Mouse (Mus musculus) embryonic facial prominence, embryonic 11.5 days (tissue): Measurements from ENCODE around the gene Ms4a6b. TPM values are rescaled to one million over a fixed set of nuclear protein-coding genes. Genes with fewer than 3 reads are reported as not detected.
"Not testable (repeated sequence)": the region's sequence is repeated elsewhere in the genome, so short reads cannot be mapped to it uniquely, and the experiment has no call there.

Experiments
- ATAC-seq: fragments of 200-750 bp; cut with Nextera tagmentation; replicated peaks from 2 replicates; pipeline ENCODE4 v1.8.0; 2017; ENCODE audit warnings: low read depth; ENCODE audit not compliant: insufficient number of reproducible peaks, low FRiP score, low TSS enrichment
- DNase-seq: peaks from one replicate; pipeline ENCODE4 v3.0.0-alpha.2; 2015; ENCODE audit warnings: low spot score
- H3K27ac ChIP-seq: fragments of 300-500 bp; sonication (generic); replicated peaks from 2 replicates; pipeline ENCODE4 v1.5.1; 2014; ENCODE audit warnings: mild to moderate bottlenecking, low read depth, low read length, control low read depth
- H3K27me3 ChIP-seq: fragments of 300-500 bp; sonication (generic); 2 replicates; pipeline ENCODE4 v1.6.1; 2014; ENCODE audit warnings: mild to moderate bottlenecking, low read length, moderate library complexity, mixed read lengths; ENCODE audit not compliant: control insufficient read depth, insufficient read depth
- H3K36me3 ChIP-seq: fragments of 300-500 bp; sonication (generic); replicated peaks from 2 replicates; pipeline ENCODE4 v1.6.1; 2014; ENCODE audit warnings: low read depth, mild to moderate bottlenecking, low read length, moderate library complexity, mixed read lengths; ENCODE audit not compliant: control insufficient read depth, insufficient read depth
- H3K4me1 ChIP-seq: fragments of 300-500 bp; sonication (generic); 2 replicates; pipeline ENCODE4 v1.6.1; 2014; ENCODE audit warnings: low read length, mixed read lengths; ENCODE audit not compliant: control insufficient read depth, insufficient read depth
- H3K4me2 ChIP-seq: fragments of 300-500 bp; sonication (generic); 2 replicates; pipeline ENCODE4 v1.6.1; 2014; ENCODE audit warnings: low read depth, mild to moderate bottlenecking, control low read depth, low read length, moderate library complexity
- H3K4me3 ChIP-seq: fragments of 300-500 bp; sonication (generic); 2 replicates; pipeline ENCODE4 v1.5.1; 2014; ENCODE audit warnings: low read depth, low read length, control low read depth
- H3K9ac ChIP-seq: fragments of 300-500 bp; sonication (generic); replicated peaks from 2 replicates; pipeline ENCODE4 v1.6.1; 2014; ENCODE audit warnings: mild to moderate bottlenecking, control low read depth, low read length
- H3K9me3 ChIP-seq: fragments of 300-500 bp; sonication (generic); replicated peaks from 2 replicates; pipeline ENCODE4 v1.6.1; 2016; ENCODE audit warnings: mild to moderate bottlenecking, low read length, inconsistent platforms, mixed read lengths; ENCODE audit not compliant: control insufficient read depth
- WGBS: fragments of 180-500 bp; shearing (Covaris S2); extraction: QIAGEN DNeasy Blood & Tissue Kit; methylation state at CpG from one replicate; pipeline ENCODE4 v1.1.7; 2014; 5-methylcytosine and 5-hydroxymethylcytosine counted together
- polyA plus RNA-seq: library from polyadenylated mRNA; unstranded; fragments of >200 nt; fragmentation: Nextera tagmentation; extraction: Ambion mirVana; gene quantifications from 2 replicates; pipeline ENCODE4 v1.2.1, GENCODE M21; 2014

Gene Ms4a6b
- polyA plus RNA-seq = 2.4 and 2.7 TPM in 2 replicates

DNA sequence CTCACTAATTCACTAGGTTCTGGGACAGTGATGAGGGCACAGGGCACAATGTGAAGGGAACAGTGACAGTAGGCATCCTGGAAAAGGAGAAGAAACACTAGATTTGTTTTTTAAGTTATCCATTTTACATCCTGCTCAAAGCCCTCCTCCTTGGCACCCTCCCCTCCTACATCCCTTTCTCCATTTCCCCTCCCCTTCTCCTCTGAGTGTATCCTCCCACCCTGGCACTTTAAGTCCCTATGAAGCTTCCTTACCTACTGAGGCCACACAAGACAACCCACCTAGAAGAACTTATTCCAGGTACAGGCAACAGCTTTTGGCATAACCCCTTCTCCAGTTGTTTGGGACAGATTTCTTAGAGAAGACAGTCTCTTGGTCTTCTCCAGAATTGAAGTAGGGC is at the start of gene Ms4a6b:
Ms4a6b (plus strand) TSS at position 267 of the 400 bp plus-strand sequence.
- Histone ChIP-seq H3K27ac (no peak within 1 kb of the TSS), H3K4me2 (no peak within 1 kb of the TSS), H3K9ac (no peak within 1 kb of the TSS), H3K4me3 (no peak within 1 kb of the TSS), H3K36me3 (no peaks in the 10 kb centered on the region), H3K4me1 (no peaks in the 10 kb centered on the region), H3K27me3 (no peaks in the 10 kb centered on the region), H3K9me3 (no peaks in the 10 kb centered on the region)
- ATAC-seq (no peak), DNase-seq (no peak)

DNA sequence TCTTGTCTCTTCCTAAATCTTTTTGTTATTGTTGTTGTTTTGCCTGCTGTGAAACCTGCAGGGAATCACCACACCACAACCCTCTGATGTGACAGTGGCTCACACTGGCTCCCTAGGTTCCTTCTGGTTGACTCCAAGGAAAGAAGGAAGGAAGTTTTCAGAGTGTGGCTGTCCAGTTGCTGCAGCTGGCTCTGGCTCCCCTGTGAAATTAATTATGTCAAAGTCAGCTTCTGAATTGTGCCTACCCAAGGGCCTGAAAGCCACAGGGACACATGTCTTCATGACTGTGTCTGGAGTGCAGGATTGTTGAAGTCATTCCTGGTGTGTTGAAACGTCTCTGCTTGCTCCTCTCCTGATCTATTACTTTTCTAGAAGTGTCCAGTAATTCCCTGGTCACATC is 48.0 kb upstream of the Ms4a6b start:
- H3K27ac ChIP-seq, ATAC-seq, H3K36me3 ChIP-seq, H3K27me3 ChIP-seq, H3K4me3 ChIP-seq, DNase-seq, H3K4me1 ChIP-seq, H3K9me3 ChIP-seq, H3K4me2 ChIP-seq, H3K9ac ChIP-seq: not testable (repeated sequence)
- 55% methylated on average over 1 of the region's 1 CpGs for WGBS

DNA sequence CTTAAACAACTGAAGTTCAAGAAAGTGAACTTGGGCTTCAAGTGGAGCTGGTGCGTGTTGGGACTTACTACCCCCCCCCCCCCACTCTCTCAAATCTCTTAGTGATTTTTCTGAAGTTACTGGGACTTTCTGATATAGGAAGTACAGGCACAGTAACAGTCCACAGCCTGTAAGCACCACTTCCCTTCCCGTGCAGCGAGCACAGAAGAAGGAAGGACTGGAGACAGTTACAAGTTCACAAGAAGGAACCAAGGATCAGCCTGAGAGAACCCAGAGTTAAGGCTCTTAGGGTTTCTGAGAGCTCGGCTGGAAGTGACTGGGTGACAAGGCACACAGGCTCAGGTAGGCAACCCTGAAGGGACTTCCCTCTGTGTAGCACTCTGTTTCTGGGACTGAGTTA is 47.1 kb upstream of the Ms4a6b start, which contains the start of gene Ms4a6c:
Ms4a6c (plus strand) TSS at position 152 of the 400 bp plus-strand sequence.
- H3K9ac ChIP-seq, DNase-seq, H3K4me3 ChIP-seq, H3K4me1 ChIP-seq, H3K4me2 ChIP-seq, ATAC-seq, H3K9me3 ChIP-seq, H3K36me3 ChIP-seq, H3K27ac ChIP-seq, H3K27me3 ChIP-seq: not testable (repeated sequence)
- 87% methylated on average over 4 of the region's 4 CpGs for WGBS

DNA sequence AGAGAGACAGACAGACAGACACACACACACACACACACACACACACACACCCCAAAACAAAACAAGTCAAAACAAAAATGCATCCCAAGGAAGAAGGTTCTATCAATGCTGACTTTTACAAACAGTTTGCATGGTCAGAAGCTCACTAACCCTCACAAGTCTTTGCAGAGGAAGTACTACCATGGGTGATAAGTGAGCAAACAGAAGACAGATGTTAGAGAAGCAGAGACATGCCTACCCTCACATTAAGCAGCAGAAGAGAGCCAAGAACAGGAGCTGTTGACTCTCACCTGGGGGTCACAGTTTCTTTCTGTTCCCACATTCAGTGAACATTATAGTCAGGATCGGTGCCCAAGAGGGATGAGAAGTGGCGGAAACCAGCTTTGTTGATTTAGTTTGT is 36.6 kb upstream of the Ms4a6b start:
- Histone ChIP-seq H3K27ac (no peak overlapping the region), H3K9ac (no peak overlapping the region), H3K9me3 (no peaks in the 10 kb centered on the region), H3K4me3 (no peak overlapping the region), H3K36me3 (no peaks in the 10 kb centered on the region), H3K27me3 (no peaks in the 10 kb centered on the region), H3K4me1 (no peaks in the 10 kb centered on the region), H3K4me2 (no peak overlapping the region)
- ATAC-seq (no peak), DNase-seq (no peak)
- WGBS = 94% methylated on average over 2 of the region's 2 CpGs

DNA sequence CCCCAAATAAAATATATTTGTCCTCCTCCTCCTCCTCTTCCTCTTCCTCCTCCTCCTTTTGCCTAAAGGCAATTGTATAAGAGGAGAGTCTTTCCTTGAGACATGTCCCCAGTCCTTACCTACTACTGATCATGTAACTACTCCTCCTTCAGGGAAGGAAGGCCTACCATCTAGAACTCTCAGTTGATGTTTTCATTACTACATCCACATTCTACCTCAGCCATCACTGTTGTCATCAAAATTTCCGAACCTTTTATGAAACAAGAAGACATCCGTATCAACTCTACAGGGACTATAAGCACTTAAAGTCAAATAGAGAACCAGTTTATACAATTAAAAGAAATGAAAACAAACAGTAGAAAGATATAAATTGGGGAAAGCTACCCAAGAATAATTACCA is 33.6 kb upstream of the Ms4a6b start:
- Histone ChIP-seq H3K9me3 (no peaks in the 10 kb centered on the region), H3K9ac (no peak overlapping the region), H3K4me3 (no peak overlapping the region), H3K4me1 (no peaks in the 10 kb centered on the region), H3K27me3 (no peaks in the 10 kb centered on the region), H3K4me2 (no peak overlapping the region), H3K27ac (no peak overlapping the region), H3K36me3 (no peaks in the 10 kb centered on the region)
- no peak for ATAC-seq
- WGBS = 85% methylated on average over 2 of the region's 2 CpGs
- DNase-seq = no peak

DNA sequence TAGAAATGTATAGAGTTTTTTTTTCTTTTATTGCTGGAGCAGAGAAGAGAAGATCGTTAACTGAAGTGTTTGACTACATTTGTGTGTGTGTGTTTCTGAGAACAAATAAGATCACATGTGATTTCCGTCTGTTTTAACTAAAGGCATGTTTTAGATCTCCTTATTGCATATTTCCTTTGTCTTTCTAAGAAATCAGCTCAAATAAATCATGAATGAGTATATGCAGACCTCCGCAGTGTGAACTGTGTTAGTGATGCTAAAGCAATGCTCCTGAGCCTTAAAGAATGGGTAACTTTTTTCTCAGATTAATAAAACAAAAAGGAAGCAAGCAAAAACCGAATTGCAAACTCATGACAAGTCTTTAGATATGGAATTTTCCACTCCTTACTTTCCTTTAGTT is 32.4 kb upstream of the Ms4a6b start:
- 79% methylated on average over 4 of the region's 4 CpGs for whole genome bisulfite sequencing
- Histone ChIP-seq H3K4me3 (no peak overlapping the region), H3K9ac (no peak overlapping the region), H3K4me2 (no peak overlapping the region), H3K9me3 (no peaks in the 10 kb centered on the region), H3K27ac (no peak overlapping the region), H3K4me1 (no peaks in the 10 kb centered on the region), H3K36me3 (no peaks in the 10 kb centered on the region), H3K27me3 (no peaks in the 10 kb centered on the region)
- DNase-seq (no peak), ATAC-seq (no peak)

DNA sequence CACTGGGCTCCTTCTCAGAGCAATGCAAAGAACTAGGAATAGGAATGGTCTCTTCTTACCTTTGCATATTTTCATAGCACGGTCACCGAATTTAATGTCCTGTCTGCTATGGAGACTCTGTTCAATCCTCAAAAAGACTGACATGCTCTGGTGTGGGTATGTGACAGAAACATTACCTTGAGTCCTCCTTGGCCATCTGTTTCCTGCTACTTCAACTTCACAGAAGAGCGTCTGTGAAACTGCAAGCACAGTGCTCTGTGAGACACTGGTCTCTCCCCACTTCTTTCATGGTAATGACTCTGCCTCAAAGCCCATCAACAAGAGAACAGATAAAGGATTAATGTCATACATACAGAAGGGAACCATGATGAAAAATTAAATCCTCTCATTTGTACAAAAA is 31.9 kb upstream of the Ms4a6b start:
- no peaks in the 10 kb centered on the region for H3K9me3 ChIP-seq
- H3K27me3 ChIP-seq = no peaks in the 10 kb centered on the region
- ATAC-seq (no peak), DNase-seq (no peak)
- H3K9ac ChIP-seq = no peak overlapping the region
- no peaks in the 10 kb centered on the region for H3K36me3 ChIP-seq
- H3K27ac ChIP-seq = no peak overlapping the region
- H3K4me3 ChIP-seq = no peak overlapping the region
- H3K4me2 ChIP-seq = no peak overlapping the region
- H3K4me1 ChIP-seq = no peaks in the 10 kb centered on the region
- 79% methylated on average over 3 of the region's 3 CpGs for WGBS

DNA sequence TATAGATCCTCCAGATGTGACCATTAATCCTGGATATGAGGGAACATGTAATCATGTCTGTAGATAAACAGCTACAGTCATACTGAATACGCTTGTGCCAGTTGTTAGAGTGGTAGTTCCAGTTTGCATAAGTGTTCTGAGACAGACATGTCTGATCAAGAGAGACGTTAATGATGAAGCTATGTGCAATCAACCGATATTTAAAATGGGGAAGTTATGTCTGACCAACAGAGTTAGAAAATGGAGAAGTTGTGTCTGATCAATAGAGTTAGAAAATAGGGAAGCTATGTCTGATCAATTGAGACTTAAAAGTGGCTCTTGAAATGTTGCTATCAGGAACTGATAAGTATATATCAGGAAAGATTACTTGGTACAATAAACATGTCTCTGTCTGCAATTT is 31.0 kb upstream of the Ms4a6b start:
- Histone ChIP-seq H3K4me2 (no peak overlapping the region), H3K36me3 (no peaks in the 10 kb centered on the region), H3K27ac (no peak overlapping the region), H3K4me1 (no peaks in the 10 kb centered on the region), H3K27me3 (no peaks in the 10 kb centered on the region), H3K9me3 (no peaks in the 10 kb centered on the region), H3K4me3 (no peak overlapping the region), H3K9ac (no peak overlapping the region)
- DNase-seq (no peak), ATAC-seq (no peak)
- WGBS = 83% methylated on average over 3 of the region's 3 CpGs
